Mouse (Mus musculus): ENCODE measurements around the gene Kazn. TPM values are rescaled to one million over a fixed set of nuclear protein-coding genes. Genes with fewer than 3 reads are reported as not detected.

Kazn gene
- polyA plus RNA-seq, 1 experiment from 2014 or later = 5.8 TPM

- 54% methylated on average over 18 of the region's 18 CpGs for WGBS
- peak overlapping the region; percentile 92 for H3K4me2 ChIP-seq (ENCODE audit: low read depth, low read length)
- no peaks in the 10 kb centered on the region for H3K9me3 ChIP-seq (replicated peaks; ENCODE audit: control insufficient read depth, low read length)
- peak overlapping the region; percentile 65 for H3K9ac ChIP-seq (ENCODE audit: low read length)
- H3K36me3 ChIP-seq (ENCODE audit: control insufficient read depth, insufficient read depth) = no peaks in the 10 kb centered on the region
- 0 out of 2 replicates have a peak overlapping the region, but pooled peaks have one; percentile 16 for H3K4me3 ChIP-seq (ENCODE audit: low read length)
- H3K27ac ChIP-seq (ENCODE audit: low read length) = peak overlapping the region; percentile 87
- no peaks in the 10 kb centered on the region for H3K27me3 ChIP-seq (ENCODE audit: control insufficient read depth, insufficient read depth, low read length)
- peaks cover 57% of the 10 kb centered on the region for H3K4me1 ChIP-seq (ENCODE audit: control insufficient read depth, insufficient read depth, low read length)
- ATAC-seq (replicated peaks; ENCODE audit: extremely low read depth, insufficient read depth, low FRiP score) = no peak
Measured at GRCm38 (mm10) chr4:142080901-142081630, 158.1 kb downstream of the Kazn start.

- 85% methylated on average over 4 of the region's 4 CpGs for WGBS
- no peak for ATAC-seq (replicated peaks; ENCODE audit: extremely low read depth, insufficient read depth, low FRiP score)
- peaks cover 58% of the 10 kb centered on the region for H3K4me1 ChIP-seq (ENCODE audit: control insufficient read depth, insufficient read depth, low read length)
- no peaks in the 10 kb centered on the region for H3K27me3 ChIP-seq (ENCODE audit: control insufficient read depth, insufficient read depth, low read length)
- no peak overlapping the region for H3K9ac ChIP-seq (ENCODE audit: low read length)
- H3K36me3 ChIP-seq (ENCODE audit: control insufficient read depth, insufficient read depth) = no peaks in the 10 kb centered on the region
- no peaks in the 10 kb centered on the region for H3K9me3 ChIP-seq (replicated peaks; ENCODE audit: control insufficient read depth, low read length)
- H3K27ac ChIP-seq (ENCODE audit: low read length) = peak overlapping the region; percentile 87
- no peak overlapping the region; the same call in 1 of the 2 replicates for H3K4me2 ChIP-seq (ENCODE audit: low read depth, low read length)
- no peak overlapping the region for H3K4me3 ChIP-seq (ENCODE audit: low read length)
Measured at GRCm38 (mm10) chr4:142080487-142080767, 158.8 kb downstream of the Kazn start.

GRCm38 (mm10) chr4:142079629-142080486, 159.3 kb downstream of the Kazn start:
- Histone ChIP-seq H3K9me3 (replicated peaks; ENCODE audit: control insufficient read depth, low read length) (no peaks in the 10 kb centered on the region), H3K27ac (ENCODE audit: low read length) (peak overlapping the region; percentile 87), H3K4me3 (ENCODE audit: low read length) (no peak overlapping the region), H3K9ac (ENCODE audit: low read length) (peak overlapping the region; percentile 50; the same call in 1 of the 2 replicates), H3K4me2 (ENCODE audit: low read depth, low read length) (no peak overlapping the region; the same call in 1 of the 2 replicates), H3K4me1 (ENCODE audit: control insufficient read depth, insufficient read depth, low read length) (peaks cover 61% of the 10 kb centered on the region), H3K27me3 (ENCODE audit: control insufficient read depth, insufficient read depth, low read length) (no peaks in the 10 kb centered on the region), H3K36me3 (ENCODE audit: control insufficient read depth, insufficient read depth) (no peaks in the 10 kb centered on the region)
- WGBS = 51% methylated on average over 14 of the region's 14 CpGs
- ATAC-seq (replicated peaks; ENCODE audit: extremely low read depth, insufficient read depth, low FRiP score) = no peak

GRCm38 (mm10) chr4:142077572-142078271, 161.5 kb downstream of the Kazn start:
- H3K27ac ChIP-seq (ENCODE audit: low read length) = peak overlapping the region; percentile 83
- peak; percentile 25; the same call in 1 of the 2 replicates for ATAC-seq (replicated peaks; ENCODE audit: extremely low read depth, insufficient read depth, low FRiP score)
- H3K9ac ChIP-seq (ENCODE audit: low read length) = peak overlapping the region; percentile 55
- peaks cover 56% of the 10 kb centered on the region for H3K4me1 ChIP-seq (ENCODE audit: control insufficient read depth, insufficient read depth, low read length)
- H3K36me3 ChIP-seq (ENCODE audit: control insufficient read depth, insufficient read depth) = no peaks in the 10 kb centered on the region
- no peaks in the 10 kb centered on the region for H3K27me3 ChIP-seq (ENCODE audit: control insufficient read depth, insufficient read depth, low read length)
- peak overlapping the region; percentile 16 for H3K4me3 ChIP-seq (ENCODE audit: low read length)
- H3K4me2 ChIP-seq (ENCODE audit: low read depth, low read length) = peak overlapping the region; percentile 47
- H3K9me3 ChIP-seq (replicated peaks; ENCODE audit: control insufficient read depth, low read length) = no peaks in the 10 kb centered on the region
- WGBS = 16% methylated on average over 18 of the region's 18 CpGs

- ATAC-seq (replicated peaks; ENCODE audit: extremely low read depth, insufficient read depth, low FRiP score) = no peak
- no peaks in the 10 kb centered on the region for H3K9me3 ChIP-seq (replicated peaks; ENCODE audit: control insufficient read depth, low read length)
- no peaks in the 10 kb centered on the region for H3K27me3 ChIP-seq (ENCODE audit: control insufficient read depth, insufficient read depth, low read length)
- 52% methylated on average over 1 of the region's 1 CpGs for WGBS
- H3K4me3 ChIP-seq (ENCODE audit: low read length) = no peak overlapping the region
- H3K36me3 ChIP-seq (ENCODE audit: control insufficient read depth, insufficient read depth) = no peaks in the 10 kb centered on the region
- peaks cover 54% of the 10 kb centered on the region for H3K4me1 ChIP-seq (ENCODE audit: control insufficient read depth, insufficient read depth, low read length)
- H3K4me2 ChIP-seq (ENCODE audit: low read depth, low read length) = no peak overlapping the region
- no peak overlapping the region for H3K9ac ChIP-seq (ENCODE audit: low read length)
- H3K27ac ChIP-seq (ENCODE audit: low read length) = peak overlapping the region; percentile 83
Measured at GRCm38 (mm10) chr4:142076883-142077282, 162.3 kb downstream of the Kazn start.

- Histone ChIP-seq H3K4me1 (ENCODE audit: control insufficient read depth, insufficient read depth, low read length) (peaks cover 52% of the 10 kb centered on the region), H3K27ac (ENCODE audit: low read length) (no peak overlapping the region)
- 83% methylated on average over 11 of the region's 11 CpGs for WGBS
Measured at GRCm38 (mm10) chr4:142075931-142076330, 163.3 kb downstream of the Kazn start.

GRCm38 (mm10) chr4:142074060-142074732, 165.0 kb downstream of the Kazn start:
- no peak overlapping the region for H3K27ac ChIP-seq (ENCODE audit: low read length)
- ATAC-seq (replicated peaks; ENCODE audit: extremely low read depth, insufficient read depth, low FRiP score) = no peak
- no peak overlapping the region for H3K4me3 ChIP-seq (ENCODE audit: low read length)
- H3K9me3 ChIP-seq (replicated peaks; ENCODE audit: control insufficient read depth, low read length) = no peaks in the 10 kb centered on the region
- H3K4me1 ChIP-seq (ENCODE audit: control insufficient read depth, insufficient read depth, low read length) = peaks cover 42% of the 10 kb centered on the region
- H3K36me3 ChIP-seq (ENCODE audit: control insufficient read depth, insufficient read depth) = no peaks in the 10 kb centered on the region
- H3K4me2 ChIP-seq (ENCODE audit: low read depth, low read length) = no peak overlapping the region
- 60% methylated on average over 13 of the region's 13 CpGs for WGBS
- no peaks in the 10 kb centered on the region for H3K27me3 ChIP-seq (ENCODE audit: control insufficient read depth, insufficient read depth, low read length)
- no peak overlapping the region; the same call in 1 of the 2 replicates for H3K9ac ChIP-seq (ENCODE audit: low read length)

More at GRCm38 (mm10) chr4:142075931-142076330, 163.3 kb downstream of the Kazn start:
- Histone ChIP-seq H3K9me3 (replicated peaks; ENCODE audit: control insufficient read depth, low read length) (no peaks in the 10 kb centered on the region), H3K9ac (ENCODE audit: low read length) (no peak overlapping the region), H3K4me2 (ENCODE audit: low read depth, low read length) (no peak overlapping the region), H3K27me3 (ENCODE audit: control insufficient read depth, insufficient read depth, low read length) (no peaks in the 10 kb centered on the region), H3K36me3 (ENCODE audit: control insufficient read depth, insufficient read depth) (no peaks in the 10 kb centered on the region), H3K4me3 (ENCODE audit: low read length) (no peak overlapping the region)
- ATAC-seq (replicated peaks; ENCODE audit: extremely low read depth, insufficient read depth, low FRiP score) = no peak

- no peak overlapping the region for H3K4me2 ChIP-seq (ENCODE audit: low read depth, low read length)
- no peak overlapping the region for H3K9ac ChIP-seq (ENCODE audit: low read length)
- 36% methylated on average over 18 of the region's 18 CpGs for WGBS
- peaks cover 28% of the 10 kb centered on the region for H3K4me1 ChIP-seq (ENCODE audit: control insufficient read depth, insufficient read depth, low read length)
- no peaks in the 10 kb centered on the region for H3K36me3 ChIP-seq (ENCODE audit: control insufficient read depth, insufficient read depth)
- no peaks in the 10 kb centered on the region for H3K9me3 ChIP-seq (replicated peaks; ENCODE audit: control insufficient read depth, low read length)
- H3K27ac ChIP-seq (ENCODE audit: low read length) = no peak overlapping the region
- H3K27me3 ChIP-seq (ENCODE audit: control insufficient read depth, insufficient read depth, low read length) = no peaks in the 10 kb centered on the region
- no peak for ATAC-seq (replicated peaks; ENCODE audit: extremely low read depth, insufficient read depth, low FRiP score)
- no peak overlapping the region for H3K4me3 ChIP-seq (ENCODE audit: low read length)
Measured at GRCm38 (mm10) chr4:142071243-142071991, 167.8 kb downstream of the Kazn start.

All from heart, embryonic 16.5 days (tissue).